Mouse (Mus musculus) forebrain, embryonic 10.5 days (tissue): Measurements from ENCODE around the gene Slc39a11. TPM values are rescaled to one million over a fixed set of nuclear protein-coding genes. Genes with fewer than 3 reads are reported as not detected.

Experiments
- DNase-seq: peaks from one replicate; pipeline ENCODE4 v3.0.0-alpha.2; 2017; ENCODE audit warnings: low spot score; ENCODE audit errors: extremely low spot score
- H3K27ac ChIP-seq: fragments of 300-500 bp; sonication (generic); 2 replicates; pipeline ENCODE4 v1.5.1; 2016; ENCODE audit warnings: mild to moderate bottlenecking
- H3K27me3 ChIP-seq: fragments of 300-500 bp; sonication (generic); 2 replicates; pipeline ENCODE4 v1.6.1; 2016; ENCODE audit warnings: mild to moderate bottlenecking; ENCODE audit not compliant: poor library complexity, severe bottlenecking
- H3K36me3 ChIP-seq: fragments of 300-500 bp; sonication (generic); replicated peaks from 2 replicates; pipeline ENCODE4 v1.6.1; 2016; ENCODE audit warnings: mild to moderate bottlenecking, moderate library complexity
- H3K4me1 ChIP-seq: fragments of 300-500 bp; sonication (generic); 2 replicates; pipeline ENCODE4 v1.6.1; 2016
- H3K4me3 ChIP-seq: fragments of 300-500 bp; sonication (generic); 2 replicates; pipeline ENCODE4 v1.5.1; 2016; ENCODE audit warnings: mild to moderate bottlenecking, moderate library complexity
- H3K9me3 ChIP-seq: fragments of 300-500 bp; sonication (generic); 2 replicates; pipeline ENCODE4 v1.6.1; 2016; ENCODE audit warnings: mild to moderate bottlenecking, moderate library complexity
- WGBS: fragments of 180-500 bp; shearing (Covaris S2); methylation state at CpG from one replicate; pipeline ENCODE4 v1.1.7; 2016; 5-methylcytosine and 5-hydroxymethylcytosine counted together
- polyA plus RNA-seq: library from polyadenylated mRNA; unstranded; fragments of >200 nt; fragmentation: Nextera tagmentation; extraction: Ambion mirVana; gene quantifications from 2 replicates; pipeline ENCODE4 v1.2.1, GENCODE M21; 2016

The Slc39a11 gene
- polyA plus RNA-seq, 1 experiment from 2014 or later: 18.4 TPM

DNA sequence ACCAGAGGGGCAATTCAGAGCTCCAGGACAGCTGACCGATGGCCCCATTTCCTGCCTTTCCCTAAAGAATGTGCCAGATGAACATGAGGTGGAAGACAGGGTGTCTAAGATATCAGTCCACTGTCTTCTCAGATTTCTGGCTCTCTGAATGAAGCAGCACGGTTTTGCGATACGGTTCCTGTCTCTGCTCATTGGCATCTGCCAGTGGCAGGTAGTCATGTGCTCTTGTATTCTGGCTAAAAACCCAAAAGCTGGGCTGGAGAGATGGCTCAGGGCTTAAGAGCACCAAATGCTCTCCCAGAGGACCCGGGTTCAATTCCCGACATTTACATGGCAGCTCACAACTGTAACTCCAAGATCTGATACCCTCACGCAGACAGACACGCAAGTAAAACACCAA lies 108.8 kb downstream of the Slc39a11 start:
- Histone ChIP-seq H3K27me3 (no peaks in the 10 kb centered on the region), H3K4me1 (peaks cover 6% of the 10 kb centered on the region; the same call in 1 of the 2 replicates), H3K36me3 (peaks cover 6% of the 10 kb centered on the region; the same call in 1 of the 2 replicates), H3K27ac (no peak overlapping the region), H3K4me3 (no peak overlapping the region), H3K9me3 (peaks cover 6% of the 10 kb centered on the region; the same call in 1 of the 2 replicates)
- DNase-seq: no peak
- 96% methylated on average over 8 of the region's 8 CpGs for WGBS

DNA sequence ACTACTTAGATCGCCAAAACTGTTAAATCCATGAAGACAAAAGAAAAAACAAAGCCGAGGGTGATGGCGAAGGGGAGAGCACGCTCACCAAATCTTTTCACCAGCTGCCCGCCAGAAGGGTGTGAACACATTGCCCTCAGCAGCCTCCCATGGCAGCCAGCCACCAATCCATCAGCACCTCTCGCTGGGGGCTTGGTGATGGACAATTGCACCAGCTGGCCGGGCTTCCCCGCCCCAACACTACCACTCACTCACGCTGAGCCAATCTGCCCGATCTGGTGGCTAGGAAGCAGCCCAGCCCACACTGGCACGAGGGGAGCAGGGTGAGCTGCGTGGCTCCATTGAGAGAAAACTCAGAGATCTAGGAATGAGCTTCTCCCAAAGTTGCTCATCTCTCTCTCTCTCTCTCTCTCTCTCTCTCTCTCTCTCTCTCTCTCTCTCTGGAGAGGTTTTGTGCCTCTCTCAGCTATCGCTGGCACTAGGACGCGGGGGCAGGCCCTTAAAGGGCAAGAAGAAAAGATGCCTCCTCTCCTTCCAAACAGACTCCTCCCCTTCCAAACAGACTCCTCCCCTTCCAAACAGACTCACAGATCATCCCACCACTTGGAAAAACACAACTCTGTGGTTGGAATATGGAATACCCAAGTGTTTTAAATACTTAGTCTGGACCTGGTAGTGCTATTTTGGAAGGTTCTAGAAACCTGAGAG lies 110.2 kb downstream of the Slc39a11 start:
- Histone ChIP-seq H3K27ac (peak overlapping the region; percentile 42; the same call in 1 of the 2 replicates), H3K36me3 (peaks cover 6% of the 10 kb centered on the region; the same call in 1 of the 2 replicates), H3K9me3 (peaks cover 6% of the 10 kb centered on the region; the same call in 1 of the 2 replicates), H3K4me3 (no peak overlapping the region), H3K4me1 (peaks cover 5% of the 10 kb centered on the region; the same call in 1 of the 2 replicates), H3K27me3 (no peaks in the 10 kb centered on the region)
- WGBS: 82% methylated on average over 15 of the region's 15 CpGs
- no peak for DNase-seq

DNA sequence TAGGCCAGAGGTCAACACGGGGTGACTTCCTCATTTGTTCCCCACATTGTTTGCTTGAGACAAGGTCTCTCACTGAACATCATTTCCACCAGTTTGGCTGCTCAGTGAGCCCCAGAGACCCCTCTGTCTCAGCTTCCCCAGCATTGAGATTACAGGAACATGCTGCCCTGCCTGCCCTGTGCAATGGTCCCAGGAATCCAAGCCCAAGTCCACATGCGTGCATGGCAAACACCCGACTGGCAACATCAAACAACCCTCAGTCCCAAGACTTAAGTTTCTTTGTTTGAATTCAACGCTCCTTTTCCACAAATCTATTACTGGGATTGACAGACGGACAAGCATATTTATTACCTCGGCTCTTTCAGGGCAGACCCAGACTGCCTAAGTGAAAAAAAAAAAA lies 110.8 kb downstream of the Slc39a11 start:
- peak overlapping the region; percentile 16; the same call in 1 of the 2 replicates for H3K27ac ChIP-seq
- no peak for DNase-seq
- H3K9me3 ChIP-seq: peaks cover 6% of the 10 kb centered on the region; the same call in 1 of the 2 replicates
- H3K27me3 ChIP-seq: no peaks in the 10 kb centered on the region
- peaks cover 6% of the 10 kb centered on the region; the same call in 1 of the 2 replicates for H3K36me3 ChIP-seq
- H3K4me3 ChIP-seq: no peak overlapping the region
- WGBS: 89% methylated on average over 6 of the region's 6 CpGs
- H3K4me1 ChIP-seq: peaks cover 5% of the 10 kb centered on the region; the same call in 1 of the 2 replicates

DNA sequence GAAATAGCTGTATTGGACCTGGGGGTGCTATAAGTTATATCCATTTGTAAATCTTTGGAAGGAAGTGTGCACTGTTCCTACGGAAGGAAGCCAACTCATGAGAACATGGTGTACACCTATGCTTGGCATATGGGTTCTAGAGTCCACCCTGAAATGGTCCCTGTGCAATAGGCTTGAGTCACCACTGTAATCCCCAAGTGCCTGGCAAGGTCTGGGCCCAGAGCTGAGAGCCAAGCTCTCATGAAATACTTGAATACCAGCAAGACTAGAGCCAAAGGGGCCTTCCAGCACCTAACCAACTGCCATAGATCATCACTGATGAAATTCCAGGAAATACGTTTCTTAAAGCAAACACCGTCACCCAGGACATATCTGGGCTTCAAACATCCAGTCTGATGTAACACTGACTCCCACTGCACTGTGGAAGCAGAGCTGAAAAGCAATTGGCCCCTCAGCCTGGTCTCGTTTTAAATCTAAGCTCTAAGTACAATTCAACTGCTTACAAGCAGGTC lies 111.4 kb downstream of the Slc39a11 start:
- H3K27ac ChIP-seq: no peak overlapping the region

DNA sequence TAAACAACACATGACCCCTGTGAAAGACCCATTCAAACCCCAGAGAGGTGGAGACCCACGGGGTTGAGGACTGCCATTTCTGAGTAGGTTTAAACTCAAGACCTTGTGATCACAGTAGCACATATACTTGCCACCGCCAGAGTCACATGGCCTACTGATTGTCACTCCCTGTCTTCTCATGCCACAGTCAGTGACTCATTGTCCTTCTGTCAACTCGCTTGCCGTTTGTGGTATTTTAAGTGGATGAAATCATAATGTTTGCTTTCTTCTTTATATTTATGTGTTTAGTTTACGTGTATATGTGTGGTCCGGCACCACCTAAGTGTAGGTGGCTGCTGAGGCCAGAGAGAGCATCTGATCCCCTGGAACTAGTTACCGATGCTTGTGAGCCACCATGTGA lies 112.2 kb downstream of the Slc39a11 start:
- Histone ChIP-seq H3K4me1 (peaks cover 9% of the 10 kb centered on the region; the same call in 1 of the 2 replicates), H3K27ac (no peak overlapping the region), H3K36me3 (peaks cover 6% of the 10 kb centered on the region; the same call in 1 of the 2 replicates), H3K27me3 (no peaks in the 10 kb centered on the region), H3K9me3 (peaks cover 6% of the 10 kb centered on the region; the same call in 1 of the 2 replicates), H3K4me3 (no peak overlapping the region)
- WGBS: 93% methylated on average over 7 of the region's 7 CpGs
- no peak for DNase-seq

More for the DNA sequence above, 111.4 kb downstream of the Slc39a11 start:
- peaks cover 9% of the 10 kb centered on the region; the same call in 1 of the 2 replicates for H3K4me1 ChIP-seq
- H3K36me3 ChIP-seq: peaks cover 6% of the 10 kb centered on the region; the same call in 1 of the 2 replicates
- no peak for DNase-seq
- no peak overlapping the region for H3K4me3 ChIP-seq
- no peaks in the 10 kb centered on the region for H3K27me3 ChIP-seq
- H3K9me3 ChIP-seq: peaks cover 6% of the 10 kb centered on the region; the same call in 1 of the 2 replicates
- WGBS: 92% methylated on average over 4 of the region's 4 CpGs

DNA sequence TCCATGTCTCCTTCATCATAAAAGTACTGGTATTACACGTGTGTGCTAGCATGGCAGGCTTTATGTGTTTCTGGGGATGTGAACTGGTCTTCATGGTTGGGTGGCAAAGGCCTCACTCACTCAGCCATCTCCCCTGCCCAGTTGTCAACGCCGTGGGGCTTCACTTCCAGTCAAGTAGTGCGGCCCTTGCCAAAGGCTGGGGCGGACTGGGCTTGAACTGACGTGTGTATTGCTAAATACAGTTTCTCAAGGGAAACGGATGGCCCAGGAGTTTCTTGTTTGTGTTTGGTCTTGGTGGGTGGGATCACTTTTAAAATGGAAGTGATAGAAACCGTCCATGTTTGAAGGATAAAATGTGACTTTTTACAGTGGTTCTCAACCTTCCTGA lies 112.7 kb downstream of the Slc39a11 start:
- WGBS: 92% methylated on average over 8 of the region's 8 CpGs
- H3K4me3 ChIP-seq: no peak overlapping the region

DNA sequence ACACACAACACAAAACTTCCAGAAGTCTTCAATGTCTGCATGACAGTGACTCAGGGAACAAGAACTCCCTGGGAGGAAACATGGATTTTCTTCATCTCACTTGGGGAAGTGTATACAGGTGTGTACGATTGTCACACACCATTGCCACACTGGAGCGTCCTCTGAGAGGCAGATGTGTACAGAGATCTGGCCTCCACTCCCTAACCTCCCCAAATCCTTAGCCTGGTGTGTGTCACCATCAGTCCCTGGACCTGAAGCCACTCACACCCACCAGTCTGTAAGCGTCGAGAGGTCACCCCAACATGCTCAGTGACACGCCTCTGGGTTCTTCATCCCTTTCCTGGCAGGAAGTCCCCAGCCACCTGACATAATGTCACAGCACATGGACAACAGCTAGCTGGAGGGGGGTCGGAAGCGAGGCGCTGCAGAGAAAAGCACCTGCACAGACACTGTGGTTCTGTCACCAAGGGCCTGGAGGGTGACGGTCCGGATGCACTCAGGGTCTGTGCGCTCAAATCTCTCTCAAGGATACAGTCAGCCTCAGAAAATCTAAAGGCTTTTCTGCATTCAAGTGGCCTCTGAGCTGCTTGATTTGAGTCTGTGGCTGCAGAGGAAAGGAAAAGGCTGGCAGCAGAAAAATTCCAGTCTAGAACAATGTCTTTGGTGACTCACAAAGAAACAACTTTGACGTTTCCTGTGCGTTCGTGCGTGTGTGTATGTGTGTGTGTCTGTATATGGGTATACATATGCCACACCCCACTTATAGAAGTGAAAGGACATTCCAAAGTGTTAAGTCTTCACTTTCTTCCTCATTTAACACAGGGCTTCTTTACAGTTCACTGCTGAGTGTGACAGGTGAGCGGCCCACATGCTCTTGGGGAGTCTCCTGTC lies 113.3 kb downstream of the Slc39a11 start:
- no peak for DNase-seq
- peaks cover 4% of the 10 kb centered on the region; the same call in 1 of the 2 replicates for H3K9me3 ChIP-seq
- peaks cover 9% of the 10 kb centered on the region; the same call in 1 of the 2 replicates for H3K4me1 ChIP-seq
- H3K36me3 ChIP-seq: 0 out of 2 replicates have a peak, but pooled peaks cover 2% of the 10 kb centered on the region
- no peak overlapping the region for H3K27ac ChIP-seq
- H3K27me3 ChIP-seq: no peaks in the 10 kb centered on the region
- WGBS: 95% methylated on average over 16 of the region's 16 CpGs
- no peak overlapping the region for H3K4me3 ChIP-seq

More for the DNA sequence above, 112.7 kb downstream of the Slc39a11 start:
- H3K4me1 ChIP-seq: peaks cover 9% of the 10 kb centered on the region; the same call in 1 of the 2 replicates
- DNase-seq: no peak
- H3K27me3 ChIP-seq: no peaks in the 10 kb centered on the region
- H3K36me3 ChIP-seq: 0 out of 2 replicates have a peak, but pooled peaks cover 6% of the 10 kb centered on the region
- H3K27ac ChIP-seq: no peak overlapping the region
- peaks cover 6% of the 10 kb centered on the region; the same call in 1 of the 2 replicates for H3K9me3 ChIP-seq

DNA sequence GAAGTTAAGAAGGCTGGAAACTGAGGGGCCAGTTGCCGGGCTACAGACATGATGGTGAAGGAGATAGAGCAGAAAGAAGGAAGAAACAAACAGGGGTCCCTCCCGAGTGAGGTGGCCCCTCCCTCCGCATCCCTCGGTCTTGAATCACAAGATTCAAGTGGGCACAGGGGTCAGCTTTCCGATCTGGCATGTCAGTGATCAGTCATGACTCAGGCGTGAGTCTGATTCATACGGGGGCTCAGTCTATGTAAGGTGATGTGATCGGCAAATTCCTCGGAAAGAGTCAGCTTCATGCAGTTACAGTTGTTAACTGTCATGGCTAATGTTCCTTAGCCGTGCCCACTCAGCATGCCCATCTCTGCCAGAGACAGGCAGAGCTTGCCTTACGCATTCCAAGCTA lies 115.5 kb downstream of the Slc39a11 start:
- Histone ChIP-seq H3K4me3 (no peak overlapping the region), H3K4me1 (0 out of 2 replicates have a peak, but pooled peaks cover 4% of the 10 kb centered on the region), H3K27me3 (no peaks in the 10 kb centered on the region), H3K27ac (no peak overlapping the region), H3K9me3 (no peaks in the 10 kb centered on the region), H3K36me3 (no peaks in the 10 kb centered on the region)
- WGBS: 88% methylated on average over 11 of the region's 11 CpGs
- no peak for DNase-seq

DNA sequence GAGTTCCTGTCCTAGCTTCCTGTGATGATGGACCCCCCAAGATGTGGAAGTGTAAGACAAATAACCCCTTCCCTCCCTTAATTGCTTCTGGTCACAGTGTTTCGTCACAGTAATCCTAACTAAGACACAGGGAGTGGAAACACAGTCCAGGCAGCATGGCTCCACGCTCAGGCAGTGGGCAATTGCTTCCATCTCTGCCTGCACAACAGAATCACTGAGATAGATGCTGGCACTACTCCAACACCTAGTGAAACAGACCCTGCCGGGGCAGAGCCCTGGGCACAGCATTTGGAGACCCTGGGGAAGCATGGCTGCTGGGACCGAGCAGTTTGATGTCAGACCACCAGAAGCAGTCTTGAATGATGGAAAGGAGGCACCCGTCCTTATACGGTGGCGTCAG lies 115.9 kb downstream of the Slc39a11 start:
- DNase-seq: no peak
- Histone ChIP-seq H3K4me1 (0 out of 2 replicates have a peak, but pooled peaks cover 4% of the 10 kb centered on the region), H3K9me3 (no peaks in the 10 kb centered on the region), H3K4me3 (no peak overlapping the region), H3K36me3 (no peaks in the 10 kb centered on the region), H3K27ac (no peak overlapping the region), H3K27me3 (no peaks in the 10 kb centered on the region)
- 80% methylated on average over 7 of the region's 7 CpGs for WGBS

DNA sequence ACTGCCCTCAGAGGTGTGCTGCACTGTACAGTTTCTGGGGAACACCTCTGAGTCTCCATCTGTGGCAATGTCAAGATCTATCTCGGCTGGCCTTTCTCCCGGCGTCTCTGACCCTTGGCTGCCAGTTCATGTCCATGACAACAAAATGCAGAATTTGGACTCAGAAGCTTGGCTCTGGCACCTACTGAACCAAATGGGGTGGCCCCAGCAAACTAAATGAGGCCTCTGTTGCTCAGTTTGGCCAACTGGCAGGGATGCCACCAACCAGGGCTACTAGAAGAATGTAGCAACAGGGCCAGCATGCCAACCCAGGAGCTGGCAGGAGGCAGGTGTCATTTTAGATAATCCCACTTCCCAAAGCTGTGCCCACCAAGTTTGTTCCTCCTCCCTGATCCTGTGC lies 121.5 kb downstream of the Slc39a11 start:
- no peak overlapping the region for H3K27ac ChIP-seq
- no peak overlapping the region for H3K4me3 ChIP-seq
- H3K36me3 ChIP-seq: no peaks in the 10 kb centered on the region
- no peak for DNase-seq
- WGBS: 94% methylated on average over 3 of the region's 3 CpGs
- no peaks in the 10 kb centered on the region for H3K9me3 ChIP-seq
- no peaks in the 10 kb centered on the region for H3K4me1 ChIP-seq
- H3K27me3 ChIP-seq: no peaks in the 10 kb centered on the region

DNA sequence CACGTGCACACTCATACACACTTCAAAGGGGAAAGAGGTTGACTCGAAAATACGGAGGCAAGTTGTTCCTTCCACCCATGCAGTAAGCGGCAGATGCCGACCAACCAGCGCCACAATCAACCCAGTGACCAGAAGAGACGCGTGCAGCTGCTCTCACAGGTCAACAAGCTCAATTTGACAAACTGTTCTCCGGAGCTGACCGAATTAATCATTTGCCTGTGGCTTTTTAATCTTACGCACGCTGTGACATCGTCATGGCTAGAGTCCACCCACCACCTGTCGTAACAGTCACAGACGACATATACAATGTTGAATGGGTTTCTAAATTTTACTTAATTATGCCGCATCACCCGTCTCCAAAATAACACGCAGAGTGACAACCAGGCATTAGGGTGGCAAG lies 124.1 kb downstream of the Slc39a11 start:
- 93% methylated on average over 18 of the region's 18 CpGs for WGBS

DNA sequence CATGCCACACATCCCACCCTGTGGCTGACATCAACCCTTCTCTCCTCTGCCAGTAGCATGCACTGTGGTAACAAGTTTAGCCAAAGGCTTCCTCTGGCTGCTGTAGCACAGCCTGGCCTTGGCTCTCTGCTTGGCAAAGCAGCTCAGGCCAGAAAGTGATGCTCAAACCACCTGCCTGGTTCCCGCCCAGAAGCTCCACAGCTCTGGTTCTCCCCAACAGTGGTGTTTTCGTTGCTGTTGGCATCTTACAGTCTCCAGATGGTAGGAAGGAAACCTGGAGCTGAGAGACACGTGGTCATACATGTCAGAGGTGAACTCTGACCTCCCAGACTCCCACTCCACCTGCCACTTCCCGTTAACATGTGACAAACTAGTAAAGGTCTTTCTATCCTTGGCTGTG lies 127.2 kb downstream of the Slc39a11 start:
- Histone ChIP-seq H3K9me3 (peaks cover 5% of the 10 kb centered on the region; the same call in 1 of the 2 replicates), H3K4me3 (no peak overlapping the region), H3K27me3 (no peaks in the 10 kb centered on the region), H3K27ac (no peak overlapping the region), H3K4me1 (peaks cover 25% of the 10 kb centered on the region), H3K36me3 (no peaks in the 10 kb centered on the region)
- DNase-seq: no peak
- 81% methylated on average over 4 of the region's 4 CpGs for WGBS

More for the DNA sequence above, 124.1 kb downstream of the Slc39a11 start:
- Histone ChIP-seq H3K36me3 (no peaks in the 10 kb centered on the region), H3K27me3 (no peaks in the 10 kb centered on the region), H3K4me1 (peaks cover 9% of the 10 kb centered on the region), H3K9me3 (no peaks in the 10 kb centered on the region), H3K27ac (no peak overlapping the region), H3K4me3 (no peak overlapping the region)
- DNase-seq: no peak
